Mouse (Mus musculus) ovary, adult 10 weeks (tissue): ENCODE results near the gene Ndufb5. TPM values are rescaled to one million over a fixed set of nuclear protein-coding genes. Genes with fewer than 3 reads are reported as not detected.

ENCODE experiments used
- polyA plus RNA-seq: library from polyadenylated mRNA; stranded (reverse); fragments of 350-450 nt; fragmentation: Illumina TruSeq; extraction: RNeasy Lipid Tissue Mini Kit (QIAGEN cat#74804); gene quantifications from one replicate; pipeline ENCODE4 v1.2.3, GENCODE M21; 2014

The Ndufb5 gene
- 315 TPM for polyA plus RNA-seq

GRCm38 (mm10) chr3:32736244-32737171, at the start of gene Ndufb5:
TSS of gene Ndufb5 (plus strand) at chr3:32736990.

GRCm38 (mm10) chr3:32705647-32706348, 31.0 kb upstream of the Ndufb5 start, which contains the start of gene Actl6a:
TSS of gene Actl6a (plus strand) at chr3:32706298.

GRCm38 (mm10) chr3:32737172-32737655, 424 bp downstream of the Ndufb5 start, which contains the start of gene Mrpl47:
TSS of gene Mrpl47 (minus strand) at chr3:32737605.

Other genes starting within 250 kb of the Ndufb5 start
- 0.34 TPM for gene Kcnmb3, start 244.8 kb upstream of the Ndufb5 start, polyA plus RNA-seq
- gene Zfp639, start 226.7 kb upstream of the Ndufb5 start, polyA plus RNA-seq, result 149 TPM
- 312 TPM for gene Mfn1, start 207.5 kb upstream of the Ndufb5 start, polyA plus RNA-seq
- gene Gnb4, start 120.4 kb upstream of the Ndufb5 start, polyA plus RNA-seq, result 48.2 TPM
- gene Actl6a, start 30.7 kb upstream of the Ndufb5 start, polyA plus RNA-seq, result 54.7 TPM
- 45.9 TPM for gene Mrpl47, start 615 bp downstream of the Ndufb5 start, polyA plus RNA-seq
- gene Usp13, start 80.6 kb downstream of the Ndufb5 start, polyA plus RNA-seq, result 2.1 TPM